In the genomic region with DNA sequence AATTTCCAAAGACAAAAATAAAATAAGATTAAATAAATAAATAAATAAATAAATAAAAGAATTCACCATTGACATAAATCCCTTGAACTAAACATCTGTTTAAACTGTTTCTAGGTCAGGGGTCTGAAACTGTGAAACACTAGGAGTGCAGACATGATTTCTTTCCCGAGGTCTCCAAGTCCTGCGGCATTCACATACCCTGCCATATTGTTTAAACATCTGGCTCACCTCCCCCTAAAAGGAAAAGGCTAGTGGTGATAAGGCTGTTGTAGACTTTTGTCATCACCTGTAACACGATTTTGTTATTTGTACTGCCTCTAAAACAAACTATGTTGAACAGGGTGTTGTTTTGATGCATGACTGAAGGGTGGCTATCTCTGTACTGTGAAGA, we compare ENCODE assay signal across 24 mouse cellular contexts.
DNase-seq lines count a peak whose midpoint lies in the region; ATAC-seq lines count a peak whose summit lies in the region.
"Had no signal": no experiment of that assay in that cellular context is flagged by ENCODE, and none has a peak within 500 bp of the region (broad histone marks: within the 10 kb centered on the region; RNA-seq: fewer than 3 reads in every experiment).

No protein-coding gene starts in this region.

- no peak overlapping the region for H3K4me2 ChIP-seq in kidney, embryonic 15.5 days
- H3K4me2 ChIP-seq: embryonic facial prominence, embryonic 15.5 days; heart, embryonic 12.5 days; hindbrain, embryonic 14.5 days had no signal

- no peaks in the 10 kb centered on the region for H3K27me3 ChIP-seq in heart, embryonic 10.5 days (ENCODE audit: insufficient read depth, poor library complexity, severe bottlenecking)
- H3K27me3 ChIP-seq in kidney, embryonic 15.5 days, result no peaks in the 10 kb centered on the region; the same call in 1 of the 2 replicates
- H3K27me3 ChIP-seq: embryonic facial prominence, embryonic 15.5 days; heart, embryonic 12.5 days had no signal

- DNase-seq in heart, adult 11 months, result peak; percentile 74
- no peak for DNase-seq in heart, embryonic 10.5 days (ENCODE audit: low spot score)
- DNase-seq in kidney, adult 9 months, result no peak
- peak; percentile 43 for DNase-seq in forelimb bud, embryonic 11.5 days (ENCODE audit: low read depth, low spot score)
- DNase-seq: adrenal gland, adult 8-10 months; adrenal gland, postnatal 25 days; cerebellum, adult 18-20 months; cerebellum, adult 9-10 months; cerebellum, postnatal 14 days; forebrain, postnatal 0 days; gastrocnemius, postnatal 25 days; heart, postnatal 36 days; kidney, adult 2 months had no signal

- H3K9ac ChIP-seq in kidney, embryonic 15.5 days, result no peak overlapping the region
- H3K9ac ChIP-seq: embryonic facial prominence, embryonic 15.5 days; forebrain, postnatal 0 days; heart, embryonic 12.5 days; hindbrain, embryonic 14.5 days had no signal

- no peaks in the 10 kb centered on the region for H3K9me3 ChIP-seq in heart, embryonic 10.5 days
- no peaks in the 10 kb centered on the region for H3K9me3 ChIP-seq in kidney, embryonic 15.5 days (replicated peaks)
- H3K9me3 ChIP-seq: embryonic facial prominence, embryonic 15.5 days; heart, embryonic 12.5 days; hindbrain, embryonic 10.5 days had no signal

- peaks cover 6% of the 10 kb centered on the region; the same call in 1 of the 2 replicates for H3K36me3 ChIP-seq in heart, embryonic 10.5 days
- H3K36me3 ChIP-seq in kidney, embryonic 15.5 days, result no peaks in the 10 kb centered on the region
- H3K36me3 ChIP-seq: hindbrain, embryonic 10.5 days had no signal

- no peak overlapping the region for H3K27ac ChIP-seq in heart, embryonic 10.5 days
- H3K27ac ChIP-seq in kidney, embryonic 15.5 days, result 0 out of 2 replicates have a peak overlapping the region, but pooled peaks have one; percentile 7
- peak overlapping the region; percentile 5; the same call in 1 of the 2 replicates for H3K27ac ChIP-seq in brown adipose tissue, adult 24 weeks (replicated peaks; ENCODE audit: low read depth, low read length)
- H3K27ac ChIP-seq: embryonic facial prominence, embryonic 15.5 days; hindbrain, embryonic 10.5 days; hindbrain, embryonic 14.5 days; hindbrain, postnatal 0 days had no signal

- 0 out of 2 replicates have a peak, but pooled peaks have one; percentile 47 for ATAC-seq in kidney, embryonic 15.5 days (replicated peaks; ENCODE audit: low FRiP score)
- ATAC-seq: activated CD4-positive, CD25-positive, alpha-beta regulatory T cell, adult 4 months; forebrain, embryonic 14.5 days; forebrain, postnatal 0 days; hindbrain, postnatal 0 days; inflammation-experienced regulatory T-cells, adult 6 months; intestine, embryonic 16.5 days had no signal

- 44% methylated on average over 3 of the region's 3 CpGs for WGBS in heart, embryonic 10.5 days
- WGBS in kidney, embryonic 15.5 days, result 26% methylated on average over 3 of the region's 3 CpGs

- H3K4me1 ChIP-seq in heart, embryonic 10.5 days, result peaks cover 54% of the 10 kb centered on the region
- H3K4me1 ChIP-seq in kidney, embryonic 15.5 days, result peaks cover 34% of the 10 kb centered on the region
- H3K4me1 ChIP-seq in brown adipose tissue, adult 24 weeks (ENCODE audit: control insufficient read depth, insufficient read depth, insufficient read length, low read length), result peaks cover 43% of the 10 kb centered on the region
- H3K4me1 ChIP-seq: hindbrain, embryonic 10.5 days had no signal

- H3K4me3 ChIP-seq in heart, embryonic 10.5 days, result no peak overlapping the region
- H3K4me3 ChIP-seq in kidney, embryonic 15.5 days (replicated peaks), result no peak overlapping the region
- H3K4me3 ChIP-seq in brown adipose tissue, adult 24 weeks (ENCODE audit: insufficient read depth, low read depth, low read length), result no peak overlapping the region
- H3K4me3 ChIP-seq: embryonic facial prominence, embryonic 15.5 days; heart, embryonic 12.5 days; hindbrain, embryonic 10.5 days had no signal

Comparison
In these comparisons a context has a peak if more than half of its experiments do, and no peak if none do; other contexts are left out.
1. DNase-seq: peak in heart, adult 11 months (single experiment) and forelimb bud, embryonic 11.5 days (single experiment); none in heart, embryonic 10.5 days (single experiment) and kidney, adult 9 months (single experiment).